Mouse (Mus musculus) heart, postnatal 10 days (tissue): ENCODE data around the gene Ncmap. TPM values are rescaled to one million over a fixed set of nuclear protein-coding genes. Genes with fewer than 3 reads are reported as not detected.

ENCODE experiments used
- DNase-seq, 2 experiments: peaks; one replicate each; pipeline ENCODE4 v3.0.0; 2021
- intact Hi-C: fragments of 180-260 bp; cut with DNase I; formaldehyde crosslinking; loops from one replicate; pipeline ENCODE4 v1.15.1; 2025
- total RNA-seq, 2 experiments: library from RNA; stranded (reverse); gene quantifications; 2 replicates each; pipeline ENCODE4 v1.2.3; 2021

Ncmap gene
- 1 to 10 TPM in 1 of 2 experiments, under 1 TPM in 1; 0.69 to 1.3 TPM for total RNA-seq

DNA sequence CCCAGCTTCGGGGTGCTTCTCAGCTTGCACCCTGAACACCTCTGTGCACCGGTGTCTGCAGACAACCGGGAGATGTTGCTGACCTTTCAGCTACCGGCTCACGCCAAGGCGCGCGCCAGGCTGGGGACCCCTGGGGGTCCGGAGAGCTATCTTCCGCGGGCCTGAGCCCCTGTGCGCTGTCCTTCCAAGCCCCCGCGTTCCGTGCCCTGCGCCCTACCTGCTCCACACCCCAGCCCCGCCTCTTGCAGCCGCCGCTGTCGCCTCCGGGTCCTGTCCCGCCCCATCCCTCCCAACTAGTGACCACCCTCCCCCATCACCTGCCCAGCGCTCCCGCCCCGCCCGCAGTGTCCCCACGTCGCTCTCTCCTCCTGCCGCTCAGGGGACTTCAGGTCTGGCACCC is at the start of gene Ncmap:
Gene Ncmap (minus strand): TSS at position 237 of the 400 bp plus-strand sequence.
- intact Hi-C loops = no loop called here
- DNase-seq = no peak

DNA sequence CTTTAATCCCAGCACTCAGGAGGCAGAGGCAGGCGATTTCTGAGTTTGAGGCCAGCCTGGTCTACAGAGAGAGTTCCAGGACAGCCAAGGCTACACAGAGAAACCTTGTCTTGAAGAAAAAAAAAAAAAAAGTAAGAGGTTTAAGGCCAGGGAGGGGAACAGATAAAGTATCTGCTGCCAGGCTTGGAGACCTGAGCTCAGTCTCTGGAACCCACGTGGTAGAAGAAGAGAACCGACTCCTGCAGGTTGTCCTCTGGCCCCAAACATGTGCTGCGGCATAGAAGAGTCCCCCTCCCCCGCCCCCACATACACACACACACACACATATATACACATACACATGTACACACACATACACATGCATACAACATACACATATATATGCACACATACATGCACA is 44.4 kb upstream of the Ncmap start:
- DNase-seq = no peak
- intact Hi-C loops = no loop called here

DNA sequence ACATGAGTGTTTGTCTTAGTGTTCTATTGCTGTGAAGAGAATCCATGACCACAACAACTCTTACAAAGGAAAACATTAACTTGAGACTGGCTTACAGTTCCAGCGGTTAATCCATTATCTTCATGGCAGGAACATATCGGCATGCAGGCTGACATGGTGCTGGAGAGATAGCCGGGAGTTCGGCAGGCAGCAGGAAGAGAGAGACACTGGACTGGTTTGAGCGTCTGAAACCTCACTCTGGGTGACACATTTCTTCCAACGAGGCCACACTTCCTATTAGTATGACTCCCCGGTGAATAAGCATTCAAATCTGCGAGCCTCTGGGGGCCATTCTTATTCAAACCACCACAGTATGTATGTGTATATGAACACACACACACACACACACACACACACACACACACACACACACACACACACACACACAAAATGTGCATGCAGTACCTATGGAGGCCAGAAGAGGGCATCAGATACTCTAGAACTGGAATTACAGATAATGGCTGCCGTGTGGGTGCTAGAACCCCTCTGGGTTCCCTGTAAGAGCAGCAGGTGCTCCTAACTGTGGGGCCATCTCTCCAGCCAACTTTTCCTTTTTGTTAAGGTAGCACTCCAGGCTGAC is 42.0 kb upstream of the Ncmap start:
- DNase-seq = peak in 1 of 2 experiments; percentile 33
- intact Hi-C loops = no loop called here

DNA sequence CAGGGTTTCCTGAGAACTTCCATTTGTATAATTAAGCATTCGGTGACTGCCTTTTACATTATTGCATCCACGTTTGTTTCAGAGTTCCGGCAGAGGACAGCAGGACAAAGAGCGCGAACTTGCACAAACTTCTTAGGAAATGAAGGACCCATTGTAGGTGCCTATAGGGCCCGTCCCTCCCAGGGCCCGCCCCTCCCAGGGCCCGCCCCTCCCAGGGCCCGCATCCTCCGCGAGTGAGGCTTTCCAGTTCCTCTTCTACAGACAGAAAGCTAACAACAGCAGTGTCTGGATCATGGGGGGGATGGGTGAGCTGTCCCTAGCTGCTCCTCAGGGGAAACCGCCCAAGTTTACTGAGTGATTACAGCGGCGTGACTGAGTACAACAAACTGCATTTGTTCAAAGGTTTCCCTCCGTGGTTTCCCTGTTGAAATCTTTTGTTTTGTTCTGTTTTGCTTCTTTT is 41.2 kb upstream of the Ncmap start:
- intact Hi-C loops = no loop called here
- DNase-seq = peak; percentile 54 to 57

DNA sequence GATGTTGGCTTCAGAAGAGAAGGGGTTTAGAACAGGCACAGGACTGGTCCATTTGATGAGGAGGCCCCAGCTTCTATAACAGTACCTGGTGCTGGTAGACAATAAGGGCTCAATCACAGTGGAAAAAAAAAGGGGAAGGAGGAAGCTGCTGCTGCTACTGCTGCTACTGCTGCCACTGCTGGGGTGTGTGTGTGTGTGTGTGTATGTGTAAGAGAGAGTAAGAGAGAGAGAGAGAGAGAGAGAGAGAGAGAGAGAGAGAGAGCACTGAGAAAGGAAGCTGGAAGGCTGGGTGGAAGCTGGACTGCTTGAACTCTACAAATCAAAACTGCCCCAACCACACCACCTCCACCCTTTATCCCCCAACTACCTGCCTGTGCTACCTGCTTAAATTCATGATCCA is 39.9 kb upstream of the Ncmap start:
- intact Hi-C loops = loop anchor here (1.0 kb wide), 1 partner anchor 59 kb away; no protein-coding TSS in a partner anchor
- DNase-seq = no peak

DNA sequence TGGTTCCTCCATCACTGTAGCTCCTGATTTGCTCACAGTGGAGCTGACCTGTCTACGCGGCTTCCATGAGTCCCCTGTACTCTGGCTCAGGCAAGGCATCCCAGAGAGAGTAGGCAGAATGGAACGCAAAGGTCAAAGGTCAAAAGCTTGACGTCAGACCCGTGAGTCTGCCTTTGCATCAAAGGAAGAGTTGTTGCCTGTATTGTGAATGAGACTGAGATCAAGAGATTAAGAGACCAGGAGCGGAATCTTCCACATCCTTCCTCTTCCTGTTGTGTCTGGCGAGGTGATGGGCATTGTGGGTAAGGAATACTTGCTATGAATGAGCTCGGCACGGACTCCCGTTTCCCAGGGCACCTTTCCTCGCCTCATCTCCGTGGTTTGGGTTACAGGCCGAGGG is 38.3 kb upstream of the Ncmap start:
- intact Hi-C loops = no loop called here
- DNase-seq = peak; percentile 27 to 34

DNA sequence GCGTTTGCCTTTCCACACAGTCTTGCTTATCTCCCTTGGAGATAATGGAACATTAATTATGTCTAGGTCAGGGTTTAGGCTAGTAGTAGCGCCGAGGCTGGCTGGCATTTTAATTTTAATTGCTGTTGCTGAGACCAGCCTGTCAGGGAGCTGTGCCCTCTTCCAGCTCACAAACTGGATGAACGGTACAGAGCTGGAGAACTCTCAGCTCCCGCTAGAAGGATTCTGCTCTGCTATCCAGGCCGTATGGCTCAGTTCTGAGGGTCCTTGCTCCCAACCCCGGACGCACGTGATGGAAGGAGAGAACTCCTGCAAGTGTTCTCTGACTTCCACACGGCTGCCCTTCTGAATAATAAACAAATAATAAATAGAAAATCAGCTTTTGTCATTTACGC is 36.4 kb upstream of the Ncmap start:
- DNase-seq = no peak
- intact Hi-C loops = no loop called here

DNA sequence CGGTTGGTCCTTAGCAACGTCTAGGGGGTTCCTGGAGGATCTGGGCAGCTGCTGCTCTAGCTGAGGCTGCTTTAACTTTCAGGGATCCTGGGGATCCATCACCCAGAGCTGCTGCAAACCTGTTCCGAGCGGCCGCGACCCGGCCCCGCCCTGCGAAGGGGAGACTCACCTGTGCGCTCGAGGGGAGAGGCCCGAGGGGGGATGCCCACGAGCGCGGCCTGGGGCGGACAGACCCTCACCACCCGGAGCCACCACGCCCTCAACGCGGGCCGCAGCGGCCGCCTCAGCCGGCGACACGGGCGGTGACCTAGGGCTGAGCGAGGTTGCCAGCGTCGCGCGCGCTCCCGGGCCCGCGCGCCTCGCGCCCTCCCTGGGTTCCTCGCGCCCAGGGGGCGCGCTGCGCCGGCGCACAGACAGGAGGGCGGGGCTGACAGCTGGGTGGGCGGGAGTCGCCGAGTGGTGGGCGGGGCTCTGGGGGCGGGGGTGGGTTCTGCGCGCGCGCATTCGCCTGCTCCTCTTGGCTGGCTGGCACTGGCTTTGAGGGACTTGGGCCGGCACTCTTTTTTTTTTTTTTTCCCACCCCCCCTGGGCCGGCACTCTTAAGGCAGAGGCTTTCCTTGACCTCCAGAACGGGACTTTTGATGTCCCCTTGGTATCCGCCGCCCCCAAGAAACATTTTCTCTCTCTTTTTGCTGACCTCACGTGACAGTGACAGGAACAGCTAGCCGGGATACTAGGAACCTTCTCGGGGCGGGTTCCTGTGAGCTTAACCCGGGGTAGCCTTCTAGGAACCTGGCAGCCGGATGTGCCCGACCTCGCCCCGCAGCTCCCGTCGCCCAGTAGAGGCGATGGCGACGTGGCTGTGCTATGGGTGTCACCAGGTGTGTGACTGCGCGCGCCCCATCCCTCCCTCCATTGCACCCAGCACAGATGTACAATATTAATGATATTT is 35.7 kb upstream of the Ncmap start, which contains the start of gene Rcan3:
Gene Rcan3 (minus strand): TSS at position 411 of the 952 bp plus-strand sequence.
- DNase-seq = peak; percentile 83 to 88
- intact Hi-C loops = no loop called here

DNA sequence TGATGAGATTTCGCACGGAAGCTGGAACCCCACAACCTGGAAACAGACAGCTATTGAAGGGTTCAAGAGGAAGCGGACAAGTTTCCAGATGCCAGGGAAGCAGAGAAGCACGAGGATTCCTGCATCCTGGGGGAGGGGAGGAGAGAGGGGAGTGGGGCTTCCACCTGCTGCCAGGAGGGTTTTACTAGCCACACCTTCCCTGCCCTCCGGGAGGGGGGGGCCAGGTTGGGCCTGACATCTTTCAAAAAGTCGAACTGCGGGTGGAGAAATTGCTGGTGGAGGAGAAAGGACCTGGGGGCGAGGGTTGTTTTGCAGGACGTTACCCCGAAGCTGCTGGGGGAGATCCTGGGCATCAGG is 35.0 kb upstream of the Ncmap start:
- no peak for DNase-seq
- intact Hi-C loops = no loop called here

DNA sequence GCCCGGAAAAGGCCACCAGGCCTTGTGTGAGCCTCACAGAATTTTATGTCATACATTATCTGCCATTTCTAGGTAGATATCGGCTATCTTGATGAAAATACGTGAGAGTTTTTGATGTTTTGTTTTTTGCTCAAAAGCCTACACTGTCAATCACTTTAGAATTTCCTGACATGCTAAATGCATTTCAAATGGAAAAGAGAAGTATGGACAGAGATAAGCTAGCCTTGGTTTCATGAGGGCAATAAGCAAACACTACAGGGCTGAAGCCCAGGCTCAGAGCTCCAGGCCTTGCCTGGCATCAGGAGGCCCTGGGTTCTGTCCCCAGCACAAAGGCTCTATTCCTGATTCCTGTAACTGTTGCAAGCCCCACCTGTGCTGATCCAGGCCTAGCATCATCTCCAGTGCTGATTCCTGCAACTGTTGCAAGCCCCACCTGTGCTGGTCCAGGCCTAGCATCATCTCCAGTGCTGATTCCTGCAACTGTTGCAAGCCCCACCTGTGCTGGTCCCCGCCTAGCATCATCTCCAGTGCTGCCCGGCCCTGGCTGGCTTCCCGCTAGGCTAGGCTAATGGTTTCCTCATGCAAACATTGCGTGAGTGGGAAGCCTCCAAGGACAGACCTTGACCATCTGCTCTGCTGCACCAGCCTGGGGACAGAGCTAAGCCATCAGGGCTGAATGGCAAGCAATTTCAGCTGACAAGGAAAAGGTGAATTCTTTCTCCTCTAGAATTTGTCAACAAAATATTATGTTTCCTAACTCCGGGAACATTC is 32.1 kb upstream of the Ncmap start:
- no peak for DNase-seq
- intact Hi-C loops = no loop called here

DNA sequence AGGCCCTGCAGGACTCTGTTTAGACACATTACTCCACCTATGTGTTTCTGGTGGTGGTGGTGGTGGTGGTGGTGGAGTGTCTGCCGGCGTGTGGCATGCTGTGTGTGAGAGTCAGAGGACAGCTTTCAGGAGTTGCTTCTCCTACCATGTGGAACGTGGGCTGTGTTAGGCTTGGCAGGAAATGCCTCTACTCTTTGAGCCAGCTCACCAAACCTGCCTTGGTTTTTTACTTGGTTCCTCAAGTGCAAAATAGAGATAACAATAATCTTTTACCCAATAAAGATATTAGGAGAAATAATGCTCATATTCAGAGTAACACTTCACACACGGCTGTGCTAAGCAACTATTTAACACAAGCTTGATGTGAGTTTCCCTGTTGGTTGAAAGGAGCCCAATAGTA is 31.4 kb upstream of the Ncmap start:
- intact Hi-C loops = no loop called here
- DNase-seq = no peak

DNA sequence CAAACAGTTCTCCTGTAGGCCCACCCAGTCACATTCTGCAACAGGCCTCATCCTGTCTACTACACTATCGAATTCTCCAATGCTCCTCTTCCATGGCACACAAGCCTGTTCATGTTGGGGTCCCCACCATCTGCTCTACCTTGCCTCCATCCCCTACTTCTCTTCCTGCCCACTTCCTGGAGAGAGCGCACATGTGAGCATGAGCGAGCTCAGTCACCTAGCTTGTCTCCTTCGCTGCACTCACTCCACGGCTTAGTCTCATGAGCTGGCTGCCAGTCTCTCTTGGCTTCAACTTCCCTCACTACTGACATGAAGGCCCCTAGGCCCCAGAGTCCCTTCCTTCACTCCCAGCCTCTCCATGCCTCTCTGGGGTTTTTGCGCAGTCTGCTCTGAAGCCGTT is 28.6 kb upstream of the Ncmap start:
- intact Hi-C loops = no loop called here
- no peak for DNase-seq

DNA sequence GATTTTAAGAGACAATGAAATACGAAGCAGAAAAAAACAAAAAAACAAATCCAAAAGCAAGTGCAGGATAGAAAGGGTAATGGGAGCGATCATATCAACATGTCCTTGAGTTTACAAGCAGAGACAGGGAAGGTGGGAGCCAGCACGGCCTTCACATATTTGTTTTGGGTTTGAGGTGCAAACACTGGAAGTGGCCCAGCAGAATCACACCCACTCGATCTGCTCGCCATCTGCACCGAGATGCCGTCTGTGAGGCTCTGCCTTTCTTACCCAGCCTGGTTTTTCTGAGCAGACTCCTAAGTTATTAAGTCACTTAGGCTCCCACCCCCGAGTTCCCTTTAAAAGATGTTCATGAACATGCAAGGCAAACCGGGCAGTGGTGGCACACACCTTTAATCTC is 27.6 kb upstream of the Ncmap start:
- DNase-seq = no peak
- intact Hi-C loops = no loop called here

DNA sequence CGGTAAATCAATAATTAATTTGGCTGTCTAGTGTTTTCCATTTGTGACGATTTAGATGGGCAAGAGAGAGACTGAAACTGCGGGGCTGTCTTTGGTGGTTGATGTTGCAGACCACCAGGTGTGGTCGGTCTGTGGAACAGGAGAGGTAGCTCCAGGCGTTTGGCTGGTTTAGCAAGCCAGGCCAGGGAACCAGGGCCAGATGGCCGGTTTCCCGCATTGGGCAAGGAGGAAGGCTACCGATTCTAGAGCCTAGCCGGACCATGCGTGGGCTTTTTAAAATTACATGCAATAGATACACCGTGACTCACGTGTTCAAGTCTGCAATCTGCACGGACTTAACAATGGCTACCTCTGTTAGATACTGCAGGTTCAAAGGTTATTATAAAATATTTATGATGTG is 22.9 kb upstream of the Ncmap start:
- no peak for DNase-seq
- intact Hi-C loops = no loop called here

DNA sequence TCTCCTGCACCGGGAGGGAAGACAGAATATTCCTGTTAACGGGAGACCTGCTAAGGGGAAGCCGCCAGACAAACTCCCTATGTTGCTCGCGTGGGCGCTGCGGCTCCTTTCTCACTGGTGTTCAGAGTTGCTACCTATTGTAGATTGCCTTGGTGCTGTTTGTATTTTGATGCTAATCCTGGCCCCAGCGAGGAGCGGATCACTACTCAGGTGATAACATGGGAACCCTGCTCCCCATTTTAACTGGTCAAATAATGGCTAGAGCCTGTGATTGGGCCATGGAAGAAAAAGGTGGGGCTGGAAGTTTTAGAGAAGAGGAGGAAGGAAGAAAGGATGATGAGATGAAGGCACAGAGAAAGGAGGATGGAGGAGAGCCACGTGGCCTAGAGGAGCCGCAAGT is 22.4 kb upstream of the Ncmap start:
- no peak for DNase-seq
- intact Hi-C loops = no loop called here

DNA sequence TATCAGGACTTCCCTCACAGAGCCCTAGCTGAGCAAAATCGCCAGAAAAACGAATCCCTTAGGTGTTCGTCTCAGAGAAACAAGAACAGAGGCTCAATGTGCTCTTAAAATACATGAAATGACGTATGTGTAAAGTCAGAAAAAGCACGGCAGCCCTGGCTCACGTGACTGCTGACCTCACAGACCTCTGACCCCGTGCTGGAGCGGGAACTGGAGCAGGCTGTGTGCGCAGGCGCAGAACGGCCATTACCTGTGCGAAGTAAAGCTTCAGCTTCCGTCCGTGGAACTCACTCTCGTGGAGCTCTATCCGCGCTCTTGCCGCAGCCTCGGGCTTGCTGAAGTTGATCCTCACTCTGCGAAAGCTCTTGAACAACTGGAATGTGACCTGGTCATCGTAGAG is 22.0 kb upstream of the Ncmap start:
- DNase-seq = no peak
- intact Hi-C loops = no loop called here

DNA sequence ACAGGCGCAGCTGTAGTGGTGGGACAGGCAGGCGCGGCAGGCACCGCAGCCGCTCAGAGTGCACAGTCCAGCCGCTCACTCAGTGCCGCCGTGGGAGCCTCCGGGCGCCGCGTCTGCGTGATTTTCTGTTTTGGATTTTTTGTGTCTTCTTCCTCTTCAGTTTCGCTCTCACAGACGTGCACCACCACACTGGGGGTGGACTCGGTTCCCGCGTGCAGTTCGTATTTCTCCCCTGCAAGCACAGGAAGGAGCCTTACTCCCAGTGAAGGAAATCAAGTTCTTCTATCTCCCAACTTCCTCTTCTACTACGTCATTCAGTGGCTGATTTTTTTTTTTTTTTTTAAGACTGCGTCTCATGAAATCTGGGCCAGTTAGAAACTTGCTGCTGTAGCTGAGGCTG is 18.3 kb upstream of the Ncmap start:
- intact Hi-C loops = no loop called here
- DNase-seq = no peak

DNA sequence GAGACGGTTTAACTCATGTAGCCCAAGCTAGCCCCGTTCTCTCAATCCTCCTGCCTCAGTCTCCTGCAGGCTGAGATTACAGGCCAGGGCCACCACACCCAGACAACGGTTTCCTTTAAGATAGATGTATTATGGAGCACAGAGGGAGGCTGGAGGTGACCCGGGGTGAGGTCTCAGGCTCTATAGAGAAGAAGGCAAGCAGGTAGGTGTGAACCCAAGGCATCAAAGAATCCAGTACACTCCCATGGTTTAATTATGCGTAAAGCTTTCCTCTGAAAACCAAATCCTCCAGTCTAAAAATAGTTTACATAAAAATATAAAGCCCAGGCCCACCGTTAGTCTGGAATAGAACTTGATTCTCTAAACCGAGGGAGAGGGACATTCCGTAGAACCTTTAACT is 15.5 kb upstream of the Ncmap start:
- intact Hi-C loops = no loop called here
- DNase-seq = no peak

DNA sequence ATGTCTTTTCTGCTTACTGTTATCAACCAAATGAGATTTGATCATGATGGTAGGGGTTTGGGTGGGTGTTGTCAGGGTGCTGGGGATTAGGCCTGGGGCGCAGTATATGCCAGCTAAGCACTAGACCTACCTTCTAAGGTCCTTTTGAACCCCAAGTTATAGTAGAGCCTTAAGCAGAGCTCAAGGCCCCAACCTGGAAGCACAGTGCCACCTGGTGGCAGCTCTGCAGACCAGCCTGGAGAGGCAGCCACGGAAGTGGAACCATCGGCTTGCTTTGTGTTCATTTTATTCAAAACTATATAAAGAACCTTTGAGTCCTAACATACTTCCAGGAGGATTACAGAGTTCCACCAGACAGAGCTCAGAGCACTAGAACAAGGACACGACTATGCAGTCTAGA is 13.6 kb upstream of the Ncmap start:
- peak; percentile 40 to 70 for DNase-seq
- intact Hi-C loops = loop anchor here (1.0 kb wide), 2 partner anchors 29 to 54 kb away; no protein-coding TSS in a partner anchor

DNA sequence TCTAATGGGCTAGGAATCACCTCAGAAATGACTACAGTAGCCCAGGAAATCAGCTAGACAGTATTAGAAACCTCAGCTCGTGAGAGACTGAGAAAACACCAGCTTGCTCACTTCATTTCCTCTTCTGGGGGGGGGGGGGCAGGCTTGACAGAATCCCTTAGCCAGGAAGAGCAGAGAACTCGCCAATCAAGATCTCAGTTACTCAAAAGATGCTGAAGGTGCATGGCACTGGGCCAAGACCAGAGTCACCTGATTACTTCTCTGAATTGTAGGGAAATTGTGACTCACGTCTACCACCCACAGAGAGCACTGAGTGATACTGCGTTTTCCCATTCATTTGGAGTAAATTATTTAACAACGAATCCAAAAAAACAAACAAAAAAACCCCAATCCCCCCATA is 8.2 kb upstream of the Ncmap start:
- intact Hi-C loops = no loop called here
- no peak for DNase-seq

DNA sequence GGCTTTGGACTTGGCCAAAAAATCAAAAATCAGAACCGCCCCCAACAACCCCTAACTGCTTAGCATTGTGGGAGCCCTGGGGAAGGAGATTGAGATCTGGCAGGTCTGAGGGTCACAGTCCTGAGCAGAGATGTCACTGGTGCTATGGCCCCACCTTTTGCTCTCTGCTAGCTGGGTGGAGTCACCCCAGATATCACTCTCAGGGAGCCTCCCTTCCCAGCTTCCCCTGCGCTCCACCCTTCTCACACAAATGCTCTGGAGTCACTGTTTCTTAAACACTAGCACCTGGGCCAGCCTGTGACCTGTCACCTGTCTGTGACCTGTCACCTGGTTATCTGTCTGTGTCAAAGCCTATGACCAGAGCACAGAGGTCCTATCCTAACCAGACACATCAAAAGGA is 6.9 kb upstream of the Ncmap start:
- intact Hi-C loops = no loop called here
- no peak for DNase-seq
